Mouse (Mus musculus): ENCODE data around the gene Arntl2. TPM values are rescaled to one million over a fixed set of nuclear protein-coding genes. Genes with fewer than 3 reads are reported as not detected.

Gene Arntl2
- polyA plus RNA-seq, 1 experiment from 2014 or later, result 3.1 TPM

GRCm38 (mm10) chr6:146879856-146880255 lies 84.0 kb downstream of the Arntl2 start:
- Histone ChIP-seq H3K4me3 (ENCODE audit: low read depth, low read length) (no peak overlapping the region), H3K27ac (replicated peaks; ENCODE audit: low read depth, low read length) (no peak overlapping the region), H3K9me3 (ENCODE audit: control insufficient read depth, low read length) (no peaks in the 10 kb centered on the region), H3K27me3 (ENCODE audit: control insufficient read depth, insufficient read depth, low read length) (no peaks in the 10 kb centered on the region), H3K4me1 (ENCODE audit: control insufficient read depth, insufficient read depth, low read length) (no peaks in the 10 kb centered on the region), H3K4me2 (ENCODE audit: low read depth, severe bottlenecking) (no peak overlapping the region), H3K9ac (ENCODE audit: low read length) (no peak overlapping the region), H3K36me3 (ENCODE audit: control insufficient read depth, insufficient read depth, low read length) (no peaks in the 10 kb centered on the region)
- WGBS, result 89% methylated on average over 9 of the region's 9 CpGs
- DNase-seq (ENCODE audit: low spot score) (no peak), ATAC-seq (ENCODE audit: insufficient number of reproducible peaks, low FRiP score, low TSS enrichment, low read depth) (no peak)

- H3K4me2 ChIP-seq (ENCODE audit: low read depth, severe bottlenecking), result no peak overlapping the region
Observed at GRCm38 (mm10) chr6:146880296-146880695, 84.4 kb downstream of the Arntl2 start.

GRCm38 (mm10) chr6:146881896-146882770 lies 86.3 kb downstream of the Arntl2 start:
- Histone ChIP-seq H3K27ac (replicated peaks; ENCODE audit: low read depth, low read length) (no peak overlapping the region), H3K4me2 (ENCODE audit: low read depth, severe bottlenecking) (no peak overlapping the region), H3K4me1 (ENCODE audit: control insufficient read depth, insufficient read depth, low read length) (no peaks in the 10 kb centered on the region), H3K9me3 (ENCODE audit: control insufficient read depth, low read length) (no peaks in the 10 kb centered on the region), H3K9ac (ENCODE audit: low read length) (no peak overlapping the region), H3K36me3 (ENCODE audit: control insufficient read depth, insufficient read depth, low read length) (no peaks in the 10 kb centered on the region), H3K27me3 (ENCODE audit: control insufficient read depth, insufficient read depth, low read length) (no peaks in the 10 kb centered on the region), H3K4me3 (ENCODE audit: low read depth, low read length) (no peak overlapping the region)
- 51% methylated on average over 13 of the region's 13 CpGs for WGBS
- no peak for ATAC-seq (ENCODE audit: insufficient number of reproducible peaks, low FRiP score, low TSS enrichment, low read depth)
- no peak for DNase-seq (ENCODE audit: low spot score)

More at GRCm38 (mm10) chr6:146880296-146880695, 84.4 kb downstream of the Arntl2 start:
- no peak overlapping the region for H3K27ac ChIP-seq (replicated peaks; ENCODE audit: low read depth, low read length)
- DNase-seq (ENCODE audit: low spot score) (no peak), ATAC-seq (ENCODE audit: insufficient number of reproducible peaks, low FRiP score, low TSS enrichment, low read depth) (no peak)
- no peaks in the 10 kb centered on the region for H3K36me3 ChIP-seq (ENCODE audit: control insufficient read depth, insufficient read depth, low read length)
- H3K9me3 ChIP-seq (ENCODE audit: control insufficient read depth, low read length), result no peaks in the 10 kb centered on the region
- H3K27me3 ChIP-seq (ENCODE audit: control insufficient read depth, insufficient read depth, low read length), result no peaks in the 10 kb centered on the region
- H3K4me1 ChIP-seq (ENCODE audit: control insufficient read depth, insufficient read depth, low read length), result no peaks in the 10 kb centered on the region
- H3K4me3 ChIP-seq (ENCODE audit: low read depth, low read length), result no peak overlapping the region
- H3K9ac ChIP-seq (ENCODE audit: low read length), result no peak overlapping the region
- 82% methylated on average over 4 of the region's 4 CpGs for WGBS

Other genes with a start within 250 kb of the Arntl2 start
- 92.1 and 95.1 TPM in 2 replicates for gene Fgfr1op2, start 218.9 kb upstream of the Arntl2 start, polyA plus RNA-seq (2014; fragmentation: Nextera tagmentation; extraction: Ambion mirVana)
- 98.5 and 100 TPM in 2 replicates for gene Ints13, start 218.2 kb upstream of the Arntl2 start, polyA plus RNA-seq (2014; fragmentation: Nextera tagmentation; extraction: Ambion mirVana)
- gene Med21, start 153.5 kb upstream of the Arntl2 start, polyA plus RNA-seq (2014; fragmentation: Nextera tagmentation; extraction: Ambion mirVana), result 135 and 142 TPM in 2 replicates
- gene Tm7sf3, start 153.2 kb upstream of the Arntl2 start, polyA plus RNA-seq (2014; fragmentation: Nextera tagmentation; extraction: Ambion mirVana), result 27.6 and 29.6 TPM in 2 replicates
- 20.4 and 25.4 TPM in 2 replicates for gene Stk38l, start 71.1 kb upstream of the Arntl2 start, polyA plus RNA-seq (2014; fragmentation: Nextera tagmentation; extraction: Ambion mirVana)
- not detected in 2 replicates for gene Smco2, start 54.0 kb downstream of the Arntl2 start, polyA plus RNA-seq (2014; fragmentation: Nextera tagmentation; extraction: Ambion mirVana)
- gene Ppfibp1, start 92.4 kb downstream of the Arntl2 start, polyA plus RNA-seq (2014; fragmentation: Nextera tagmentation; extraction: Ambion mirVana), result 43.4 and 44.4 TPM in 2 replicates
- 0.14 TPM in 1 of 2 replicates, not detected in the other for gene 1700034J05Rik, start 158.4 kb downstream of the Arntl2 start, polyA plus RNA-seq (2014; fragmentation: Nextera tagmentation; extraction: Ambion mirVana)
- 1.1 and 1.3 TPM in 2 replicates for gene Rep15, start 236.5 kb downstream of the Arntl2 start, polyA plus RNA-seq (2014; fragmentation: Nextera tagmentation; extraction: Ambion mirVana)
- gene Mrps35, start 246.7 kb downstream of the Arntl2 start, polyA plus RNA-seq (2014; fragmentation: Nextera tagmentation; extraction: Ambion mirVana), result 111 and 115 TPM in 2 replicates